Mouse (Mus musculus) lung, embryonic 14.5 days (tissue): Measurements from ENCODE around the gene Gm8212. TPM values are rescaled to one million over a fixed set of nuclear protein-coding genes. Genes with fewer than 3 reads are reported as not detected.
"Not testable (repeated sequence)": the region's sequence is repeated elsewhere in the genome, so short reads cannot be mapped to it uniquely, and the experiment has no call there.

ENCODE experiments used
- ATAC-seq: fragments of 200-750 bp; cut with Nextera tagmentation; 2 replicates; pipeline ENCODE4 v1.8.0; 2017; ENCODE audit warnings: mild to moderate bottlenecking, moderate TSS enrichment, moderate library complexity; ENCODE audit not compliant: insufficient read depth
- DNase-seq: peaks from one replicate; pipeline ENCODE4 v3.0.0-alpha.2; 2015
- H3K27ac ChIP-seq: fragments of 300-500 bp; sonication (generic); 2 replicates; pipeline ENCODE4 v1.5.1; 2014; ENCODE audit warnings: low read depth, mild to moderate bottlenecking, moderate library complexity
- H3K27me3 ChIP-seq: fragments of 300-500 bp; sonication (generic); 2 replicates; pipeline ENCODE4 v1.6.1; 2014; ENCODE audit warnings: low read length, control low read depth; ENCODE audit not compliant: insufficient read depth
- H3K36me3 ChIP-seq: fragments of 300-500 bp; sonication (generic); 2 replicates; pipeline ENCODE4 v1.6.1; 2014; ENCODE audit warnings: control low read depth; ENCODE audit not compliant: insufficient read depth
- H3K4me1 ChIP-seq: fragments of 300-500 bp; sonication (generic); 2 replicates; pipeline ENCODE4 v1.6.1; 2014; ENCODE audit warnings: antibody characterized with exemption, control low read depth; ENCODE audit not compliant: insufficient read depth
- H3K4me2 ChIP-seq: fragments of 300-500 bp; sonication (generic); 2 replicates; pipeline ENCODE4 v1.6.1; 2014; ENCODE audit warnings: mild to moderate bottlenecking
- H3K4me3 ChIP-seq: fragments of 300-500 bp; sonication (generic); 2 replicates; pipeline ENCODE4 v1.5.1; 2014; ENCODE audit warnings: low read depth, low read length
- H3K9ac ChIP-seq: fragments of 300-500 bp; sonication (generic); 2 replicates; pipeline ENCODE4 v1.6.1; 2014
- H3K9me3 ChIP-seq: fragments of 300-500 bp; sonication (generic); 2 replicates; pipeline ENCODE4 v1.6.1; 2016; ENCODE audit warnings: low read depth, low read length, control low read depth
- CTCF ChIP-seq: IDR thresholded peaks from 2 replicates; pipeline ENCODE4 v1.5.1; 2016; ENCODE audit warnings: antibody characterized with exemption, low read depth
- WGBS: fragments of 180-500 bp; shearing (Covaris S2); extraction: QIAGEN DNeasy Blood & Tissue Kit; methylation state at CpG from one replicate; pipeline ENCODE4 v1.1.7; 2014; 5-methylcytosine and 5-hydroxymethylcytosine counted together
- polyA plus RNA-seq: library from polyadenylated mRNA; unstranded; fragments of >200 nt; fragmentation: Nextera tagmentation; extraction: Ambion mirVana; gene quantifications from 2 replicates; pipeline ENCODE4 v1.2.1, GENCODE M21; 2014

Gm8212 gene
- not detected in 2 replicates for polyA plus RNA-seq

- not testable (repeated sequence) for DNase-seq, H3K4me2 ChIP-seq, H3K4me3 ChIP-seq, H3K36me3 ChIP-seq, H3K4me1 ChIP-seq, H3K9ac ChIP-seq, ATAC-seq, H3K27ac ChIP-seq, H3K27me3 ChIP-seq, H3K9me3 ChIP-seq
- WGBS = 90% methylated on average over 1 of the region's 3 CpGs
Observed at GRCm38 (mm10) chr14:44197361-44197760, at the start of gene Gm8212. TSS of gene Gm8212 (plus strand) at chr14:44197661.

DNA sequence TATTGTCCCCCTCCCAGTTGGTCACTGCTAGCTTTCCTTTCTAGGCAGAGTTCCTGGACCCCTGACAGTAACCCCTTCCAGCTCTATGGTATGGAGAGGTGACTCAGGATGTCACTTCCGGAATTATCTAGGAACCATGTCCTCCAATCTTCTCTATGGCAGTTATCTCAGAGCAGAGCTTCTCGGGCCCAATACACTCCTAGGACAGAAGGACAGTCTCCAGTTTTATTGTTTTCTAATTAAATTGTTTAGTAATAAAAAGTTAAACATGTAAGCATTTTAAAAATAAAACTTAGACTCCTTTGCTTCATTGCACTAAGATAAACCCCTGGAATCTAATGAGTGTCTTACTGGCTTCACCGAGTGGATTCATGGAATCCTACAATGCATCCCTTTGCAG is 15.7 kb downstream of the Gm8212 start, which contains the start of gene 4930503E14Rik:
Gene 4930503E14Rik, minus strand, starts transcription at position 101 of the 400 bp plus-strand sequence.
- 82% methylated on average over 3 of the region's 3 CpGs for WGBS

GRCm38 (mm10) chr14:44248039-44248438 is 50.6 kb downstream of the Gm8212 start:
- no peaks in the 10 kb centered on the region for H3K9me3 ChIP-seq
- H3K4me1 ChIP-seq = no peaks in the 10 kb centered on the region
- no peak for DNase-seq
- H3K4me3 ChIP-seq = no peak overlapping the region
- H3K9ac ChIP-seq = no peak overlapping the region
- H3K27ac ChIP-seq = no peak overlapping the region
- 87% methylated on average over 16 of the region's 16 CpGs for WGBS
- no peak for ATAC-seq
- no peaks in the 10 kb centered on the region for H3K36me3 ChIP-seq
- no peak for TF ChIP-seq CTCF
- no peak overlapping the region for H3K4me2 ChIP-seq
- no peaks in the 10 kb centered on the region for H3K27me3 ChIP-seq

More for the DNA sequence above, 15.7 kb downstream of the Gm8212 start, which contains the start of gene 4930503E14Rik:
- not testable (repeated sequence) for DNase-seq, H3K27ac ChIP-seq, H3K4me1 ChIP-seq, H3K4me3 ChIP-seq, H3K4me2 ChIP-seq, ATAC-seq, H3K9me3 ChIP-seq, H3K9ac ChIP-seq, H3K36me3 ChIP-seq, H3K27me3 ChIP-seq

Other genes with a start within 250 kb of the Gm8212 start
- not detected in 2 replicates for gene Ang5, start 240.6 kb upstream of the Gm8212 start, polyA plus RNA-seq
- gene Ang6, start 195.4 kb upstream of the Gm8212 start, polyA plus RNA-seq = not detected in 2 replicates
- 0.45 and 0.65 TPM in 2 replicates for gene Ear2, start 95.0 kb upstream of the Gm8212 start, polyA plus RNA-seq
- not detected in 2 replicates for gene Gm3327, start 73.8 kb upstream of the Gm8212 start, polyA plus RNA-seq
- not detected in 2 replicates for gene 4930503E14Rik, start 15.6 kb downstream of the Gm8212 start, polyA plus RNA-seq
- not detected in 2 replicates for gene Gm8220, start 87.9 kb downstream of the Gm8212 start, polyA plus RNA-seq
- not detected in 2 replicates for gene Gm5930, start 140.9 kb downstream of the Gm8212 start, polyA plus RNA-seq
- gene Gm8229, start 167.7 kb downstream of the Gm8212 start, polyA plus RNA-seq = not detected in 2 replicates
- gene Gm3371, start 213.0 kb downstream of the Gm8212 start, polyA plus RNA-seq = not detected in 2 replicates
- not detected in 2 replicates for gene Gm8232, start 236.0 kb downstream of the Gm8212 start, polyA plus RNA-seq